Mouse (Mus musculus) G1E (cell line): ENCODE measurements around the gene Rgs6. TPM values are rescaled to one million over a fixed set of nuclear protein-coding genes. Genes with fewer than 3 reads are reported as not detected.

Experiments
- ATAC-seq: 2 replicates; pipeline ENCODE4 v1.8.0; 2016; ENCODE audit warnings: mild to moderate bottlenecking; ENCODE audit not compliant: insufficient number of reproducible peaks, poor library complexity, low FRiP score, severe bottlenecking; ENCODE audit errors: extremely low read depth
- DNase-seq: peaks from one replicate; pipeline ENCODE4 v3.0.0; 2012; ENCODE audit warnings: low spot score
- H3K27me3 ChIP-seq: 2 replicates; pipeline ENCODE4 v1.6.1; 2012; ENCODE audit warnings: mild to moderate bottlenecking, low read length, inconsistent platforms; ENCODE audit not compliant: insufficient read depth
- H3K36me3 ChIP-seq: replicated peaks from 2 replicates; pipeline ENCODE3; 2012; ENCODE audit warnings: mild to moderate bottlenecking, inconsistent platforms
- H3K4me1 ChIP-seq: 2 replicates; pipeline ENCODE4 v1.6.1; 2012; ENCODE audit warnings: low read depth, low read length, inconsistent platforms, mixed read lengths; ENCODE audit not compliant: insufficient read depth
- H3K4me3 ChIP-seq: 2 replicates; pipeline ENCODE4 v1.5.1; 2012; ENCODE audit warnings: low read depth, mild to moderate bottlenecking, inconsistent platforms, low read length, moderate library complexity, mixed read lengths
- H3K9me3 ChIP-seq: replicated peaks from 2 replicates; pipeline ENCODE4 v1.6.1; 2012; ENCODE audit warnings: inconsistent platforms
- CTCF ChIP-seq: IDR thresholded peaks from 2 replicates; pipeline ENCODE4 v1.5.1; 2012; ENCODE audit warnings: low read depth, low read length, inconsistent platforms, mixed read lengths
- GATA1 ChIP-seq: IDR thresholded peaks from 2 replicates; pipeline ENCODE4 v1.6.1; 2012; ENCODE audit warnings: borderline replicate concordance, low read length, inconsistent platforms, mixed read lengths
- GATA2 ChIP-seq: IDR thresholded peaks from 2 replicates; pipeline ENCODE4 v1.6.1; 2012; ENCODE audit warnings: low read depth, low read length, inconsistent platforms, borderline replicate concordance
- POLR2AphosphoS5 ChIP-seq: IDR thresholded peaks from 2 replicates; pipeline ENCODE4 v1.6.1; 2012; ENCODE audit warnings: low read depth, low read length, inconsistent platforms; ENCODE audit not compliant: insufficient replicate concordance
- TAL1 ChIP-seq: conservative IDR thresholded peaks from 2 replicates; pipeline ENCODE4 v1.6.1; 2012; ENCODE audit warnings: low read depth, low read length, inconsistent platforms, mixed read lengths
- polyA plus RNA-seq: library from polyadenylated mRNA; stranded (reverse); fragments of >175 nt; gene quantifications from 2 replicates; pipeline ENCODE4 v1.2.3, GENCODE M21; 2012
- total RNA-seq, 2 experiments: library from RNA; stranded (forward) in 1 of 2; stranded (reverse) in 1 of 2; fragments of 200-1000 nt in 1 of 2; fragments of >200 nt in 1 of 2; fragmentation: Nextera tagmentation in 1 of 2; gene quantifications; 2 replicates each; pipeline ENCODE4 v1.2.3; 2014 to 2017

Rgs6 gene
- total and polyA plus RNA-seq, 3 experiments = 0.44 TPM; not detected in 2

DNA sequence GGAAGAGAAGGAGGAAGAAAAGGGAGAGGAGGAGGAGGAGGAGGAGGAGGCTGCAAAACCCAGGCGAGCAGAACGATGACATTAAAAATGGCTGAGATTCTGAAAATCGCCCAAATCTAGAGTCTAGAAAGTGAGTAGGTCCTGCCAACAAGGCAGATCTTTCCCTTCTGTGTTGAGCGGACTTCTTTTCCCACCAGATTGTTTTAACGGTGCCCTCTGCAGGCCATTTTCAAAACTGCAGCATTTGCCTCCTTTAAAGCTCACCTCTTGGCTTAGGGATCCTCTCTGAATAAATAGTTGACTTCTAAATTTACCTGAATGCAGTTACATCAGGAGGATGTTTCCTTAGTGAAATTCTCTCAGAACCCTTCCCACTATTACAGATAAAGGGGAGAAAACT lies 358.4 kb downstream of the Rgs6 start:
- Histone ChIP-seq H3K4me1 (no peaks in the 10 kb centered on the region), H3K36me3 (no peaks in the 10 kb centered on the region), H3K27me3 (peaks cover 13% of the 10 kb centered on the region), H3K4me3 (no peak overlapping the region), H3K9me3 (no peaks in the 10 kb centered on the region)
- TF ChIP-seq CTCF = peak; percentile 62
- TF ChIP-seq GATA1 = no peak
- DNase-seq = peak; percentile 14
- no peak for ATAC-seq

GRCm38 (mm10) chr12:82961111-82961510 lies 373.0 kb downstream of the Rgs6 start:
- H3K27me3 ChIP-seq = peaks cover 6% of the 10 kb centered on the region
- no peaks in the 10 kb centered on the region for H3K36me3 ChIP-seq
- TF ChIP-seq CTCF (no peak), POLR2AphosphoS5 (no peak), GATA1 (no peak)
- ATAC-seq (no peak), DNase-seq (no peak)
- H3K4me1 ChIP-seq = no peaks in the 10 kb centered on the region
- H3K9me3 ChIP-seq = no peaks in the 10 kb centered on the region
- no peak overlapping the region for H3K4me3 ChIP-seq

GRCm38 (mm10) chr12:82961852-82962251 lies 373.8 kb downstream of the Rgs6 start:
- DNase-seq = no peak
- ATAC-seq = no peak
- no peaks in the 10 kb centered on the region for H3K36me3 ChIP-seq
- no peak for TF ChIP-seq TAL1
- no peak for TF ChIP-seq GATA1
- TF ChIP-seq CTCF = no peak
- no peak for TF ChIP-seq GATA2
- no peak for TF ChIP-seq POLR2AphosphoS5
- no peak overlapping the region for H3K4me3 ChIP-seq
- no peaks in the 10 kb centered on the region for H3K4me1 ChIP-seq
- H3K27me3 ChIP-seq = peaks cover 12% of the 10 kb centered on the region
- no peaks in the 10 kb centered on the region for H3K9me3 ChIP-seq

DNA sequence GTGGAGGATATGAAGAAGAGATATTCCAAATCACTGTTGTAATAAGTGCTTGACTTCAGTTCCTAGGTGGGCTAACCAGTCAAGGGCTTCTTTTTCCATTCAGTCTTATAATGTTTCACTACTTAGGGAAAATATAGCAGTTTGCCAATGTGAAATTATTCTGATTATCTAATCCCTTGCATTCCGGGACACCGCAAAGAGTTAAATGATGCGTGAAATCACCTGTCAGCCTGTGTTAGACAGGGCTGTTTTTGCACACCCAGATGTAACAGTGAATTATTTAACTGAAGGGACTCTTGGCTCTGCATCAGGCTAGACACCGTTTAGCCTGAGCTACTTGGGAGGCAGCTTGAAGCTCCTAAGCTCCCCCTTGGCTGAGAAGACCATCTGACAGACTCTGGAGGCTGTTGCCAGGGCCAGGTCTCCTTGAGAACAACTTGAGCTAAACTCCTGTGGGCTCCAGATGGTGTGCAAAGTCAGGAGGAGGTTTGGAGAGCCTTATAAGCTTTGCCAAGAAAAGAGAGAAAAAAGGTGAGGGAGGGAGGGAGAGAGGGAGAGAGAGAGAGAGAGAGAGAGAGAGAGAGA lies 382.5 kb downstream of the Rgs6 start:
- Histone ChIP-seq H3K9me3 (no peaks in the 10 kb centered on the region), H3K4me3 (no peak overlapping the region), H3K27me3 (peaks cover 9% of the 10 kb centered on the region), H3K4me1 (no peaks in the 10 kb centered on the region), H3K36me3 (no peaks in the 10 kb centered on the region)
- no peak for TF ChIP-seq CTCF
- no peak for TF ChIP-seq POLR2AphosphoS5
- TF ChIP-seq GATA1 = no peak
- DNase-seq (no peak), ATAC-seq (no peak)

DNA sequence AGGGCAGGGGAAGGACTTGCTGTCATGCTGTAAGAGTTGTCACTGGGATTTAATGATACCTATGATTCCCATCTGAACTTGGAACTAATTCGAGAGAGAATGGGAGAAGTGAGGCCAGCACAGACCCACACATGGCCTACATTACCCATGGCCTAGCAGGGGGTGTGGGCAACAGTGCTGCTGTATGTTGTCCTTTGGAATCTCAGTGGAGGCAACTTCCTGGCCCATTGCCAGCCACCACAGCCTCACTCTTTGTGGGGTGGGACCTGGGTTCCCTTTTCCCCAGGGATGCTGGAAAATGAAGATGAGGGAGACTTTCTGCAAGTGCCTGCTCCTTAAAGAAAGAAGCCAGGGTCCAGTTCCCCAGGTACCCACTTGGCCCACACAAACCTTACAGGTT lies 383.1 kb downstream of the Rgs6 start:
- Histone ChIP-seq H3K4me1 (no peaks in the 10 kb centered on the region), H3K27me3 (peaks cover 6% of the 10 kb centered on the region), H3K4me3 (no peak overlapping the region), H3K36me3 (no peaks in the 10 kb centered on the region), H3K9me3 (no peaks in the 10 kb centered on the region)
- no peak for TF ChIP-seq GATA2
- no peak for ATAC-seq
- no peak for DNase-seq

DNA sequence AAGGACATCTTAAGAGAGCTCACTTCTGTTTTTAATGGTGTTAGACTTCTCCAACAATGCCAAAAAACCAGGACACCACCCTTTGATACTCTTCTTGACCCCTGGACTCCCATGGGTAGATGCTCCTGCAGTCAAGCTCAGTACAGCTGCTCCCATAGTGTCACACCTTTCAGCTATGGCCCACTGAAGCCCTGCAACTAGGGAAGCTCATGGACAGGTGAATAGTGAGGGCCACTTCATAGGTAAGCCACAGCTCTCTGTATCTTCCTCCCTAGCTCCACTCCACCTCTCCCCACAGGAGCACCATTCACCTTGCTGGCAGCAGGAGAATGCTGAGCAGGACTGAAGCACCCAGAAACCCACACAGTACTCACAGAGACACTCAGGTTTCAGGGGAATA lies 384.6 kb downstream of the Rgs6 start:
- ATAC-seq (no peak), DNase-seq (no peak)
- H3K27me3 ChIP-seq = no peaks in the 10 kb centered on the region
- no peaks in the 10 kb centered on the region for H3K36me3 ChIP-seq
- no peaks in the 10 kb centered on the region for H3K4me1 ChIP-seq
- no peaks in the 10 kb centered on the region for H3K9me3 ChIP-seq
- TF ChIP-seq CTCF = no peak
- no peak for TF ChIP-seq GATA1
- no peak for TF ChIP-seq GATA2
- no peak for TF ChIP-seq TAL1
- TF ChIP-seq POLR2AphosphoS5 = no peak
- H3K4me3 ChIP-seq = no peak overlapping the region

- Histone ChIP-seq H3K27me3 (no peaks in the 10 kb centered on the region; the same call in 1 of the 2 replicates), H3K4me3 (no peak overlapping the region), H3K4me1 (no peaks in the 10 kb centered on the region), H3K36me3 (no peaks in the 10 kb centered on the region), H3K9me3 (no peaks in the 10 kb centered on the region)
- no peak for TF ChIP-seq POLR2AphosphoS5
- TF ChIP-seq CTCF = no peak
- TF ChIP-seq GATA2 = no peak
- TF ChIP-seq TAL1 = no peak
- no peak for TF ChIP-seq GATA1
- ATAC-seq (no peak), DNase-seq (no peak)
Observed at GRCm38 (mm10) chr12:82973771-82974170, 385.7 kb downstream of the Rgs6 start.
